Mouse (Mus musculus) bone marrow, adult 2 months (tissue): ENCODE results near the gene Cit. TPM values are rescaled to one million over a fixed set of nuclear protein-coding genes. Genes with fewer than 3 reads are reported as not detected.
A peak's percentile ranks its signal among the peaks of the same experiment; 100 is the strongest.

ENCODE experiments used
- H3K27ac ChIP-seq: fragments of 200-500 bp; 2 replicates; pipeline ENCODE4 v1.5.1; 2012; ENCODE audit warnings: low read depth, mild to moderate bottlenecking, control low read depth, inconsistent platforms, low read length; ENCODE audit not compliant: control insufficient read depth, poor library complexity, insufficient read depth
- H3K4me1 ChIP-seq: fragments of 200-500 bp; 2 replicates; pipeline ENCODE4 v1.6.1; 2011; ENCODE audit warnings: low read length; ENCODE audit not compliant: control insufficient read depth, insufficient read depth
- H3K4me3 ChIP-seq: fragments of 200-500 bp; replicated peaks from 2 replicates; pipeline ENCODE3; 2011; ENCODE audit warnings: mild to moderate bottlenecking, low read depth, low read length, control low read depth; ENCODE audit not compliant: control insufficient read depth
- CTCF ChIP-seq: fragments of 200-500 bp; IDR thresholded peaks from 2 replicates; pipeline ENCODE4 v1.5.1; 2011; ENCODE audit warnings: low read length, control low read depth; ENCODE audit not compliant: control insufficient read depth, insufficient read depth
- POLR2A ChIP-seq: fragments of 200-500 bp; IDR thresholded peaks from 2 replicates; pipeline ENCODE4 v1.6.1; 2011; ENCODE audit warnings: low read depth, mild to moderate bottlenecking, control low read depth, low read length, borderline replicate concordance; ENCODE audit not compliant: control insufficient read depth
- WGBS: fragments of 180-500 bp; shearing (Covaris S2); methylation state at CpG from one replicate; pipeline ENCODE4 v1.1.7; 2018; 5-methylcytosine and 5-hydroxymethylcytosine counted together
- polyA plus RNA-seq: library from polyadenylated mRNA; stranded (reverse); fragments of >200 nt; gene quantifications from 2 replicates; pipeline ENCODE4 v1.2.4, GENCODE M21; 2011; ENCODE audit warnings: low replicate concordance; ENCODE audit not compliant: missing spikeins, insufficient read depth, insufficient read length

Gene Cit
- polyA plus RNA-seq, 1 experiment = 76.2 TPM

- Histone ChIP-seq H3K4me1 (peaks cover 2% of the 10 kb centered on the region; the same call in 1 of the 2 replicates), H3K27ac (no peak overlapping the region), H3K4me3 (no peak overlapping the region)
- 85% methylated on average over 9 of the region's 9 CpGs for WGBS
- no peak for TF ChIP-seq POLR2A
- TF ChIP-seq CTCF = no peak
Observed at GRCm38 (mm10) chr5:115882165-115882564, 37.1 kb downstream of the Cit start.

- Histone ChIP-seq H3K4me3 (no peak overlapping the region), H3K4me1 (peaks cover 2% of the 10 kb centered on the region; the same call in 1 of the 2 replicates), H3K27ac (peak overlapping the region; percentile 9; the same call in 1 of the 2 replicates)
- no peak for TF ChIP-seq POLR2A
- no peak for TF ChIP-seq CTCF
- WGBS = 71% methylated on average over 9 of the region's 9 CpGs
Observed at GRCm38 (mm10) chr5:115884429-115884828, 39.4 kb downstream of the Cit start.

GRCm38 (mm10) chr5:115893772-115894171, 48.7 kb downstream of the Cit start:
- no peak overlapping the region for H3K4me3 ChIP-seq
- 93% methylated on average over 5 of the region's 5 CpGs for WGBS
- H3K4me1 ChIP-seq = no peaks in the 10 kb centered on the region
- TF ChIP-seq CTCF = no peak
- no peak for TF ChIP-seq POLR2A
- H3K27ac ChIP-seq = no peak overlapping the region

GRCm38 (mm10) chr5:115897036-115897435, 52.0 kb downstream of the Cit start:
- Histone ChIP-seq H3K27ac (no peak overlapping the region; the same call in 1 of the 2 replicates), H3K4me3 (no peak overlapping the region), H3K4me1 (no peaks in the 10 kb centered on the region)
- 66% methylated on average over 9 of the region's 9 CpGs for WGBS
- TF ChIP-seq POLR2A (no peak), CTCF (no peak)

- no peak overlapping the region for H3K4me3 ChIP-seq
- no peaks in the 10 kb centered on the region for H3K4me1 ChIP-seq
- 57% methylated on average over 38 of the region's 38 CpGs for WGBS
- no peak overlapping the region for H3K27ac ChIP-seq
- no peak for TF ChIP-seq POLR2A
- TF ChIP-seq CTCF = no peak
Observed at GRCm38 (mm10) chr5:115907037-115908009, 62.2 kb downstream of the Cit start.

GRCm38 (mm10) chr5:115908251-115908650, 63.2 kb downstream of the Cit start:
- H3K4me3 ChIP-seq = no peak overlapping the region
- H3K4me1 ChIP-seq = no peaks in the 10 kb centered on the region
- 83% methylated on average over 10 of the region's 10 CpGs for WGBS
- H3K27ac ChIP-seq = no peak overlapping the region
- TF ChIP-seq POLR2A = no peak
- TF ChIP-seq CTCF = no peak

- Histone ChIP-seq H3K4me1 (no peaks in the 10 kb centered on the region), H3K27ac (no peak overlapping the region), H3K4me3 (no peak overlapping the region)
- TF ChIP-seq POLR2A (no peak), CTCF (no peak)
- WGBS = 91% methylated on average over 12 of the region's 12 CpGs
Observed at GRCm38 (mm10) chr5:115908699-115909098, 63.6 kb downstream of the Cit start.

GRCm38 (mm10) chr5:115909106-115909505, 64.0 kb downstream of the Cit start:
- WGBS = 86% methylated on average over 11 of the region's 11 CpGs
- Histone ChIP-seq H3K4me3 (no peak overlapping the region), H3K27ac (no peak overlapping the region), H3K4me1 (no peaks in the 10 kb centered on the region)
- TF ChIP-seq POLR2A (no peak), CTCF (no peak)
